Mouse (Mus musculus) kidney, embryonic 14.5 days (tissue): ENCODE data around the gene Ybx1. TPM values are rescaled to one million over a fixed set of nuclear protein-coding genes. Genes with fewer than 3 reads are reported as not detected.
A peak's percentile ranks its signal among the peaks of the same experiment; 100 is the strongest.

ENCODE experiments used
- ATAC-seq: fragments of 200-750 bp; cut with Nextera tagmentation; 2 replicates; pipeline ENCODE4 v1.8.0; 2017; ENCODE audit warnings: moderate number of reproducible peaks, mild to moderate bottlenecking, moderate TSS enrichment, moderate library complexity; ENCODE audit not compliant: low FRiP score, low TSS enrichment
- H3K27ac ChIP-seq: fragments of 300-500 bp; sonication (generic); 2 replicates; pipeline ENCODE4 v1.5.1; 2014; ENCODE audit warnings: low read depth, mild to moderate bottlenecking, low read length, moderate library complexity, mixed read lengths
- H3K27me3 ChIP-seq: fragments of 300-500 bp; sonication (generic); 2 replicates; pipeline ENCODE4 v1.6.1; 2014; ENCODE audit warnings: mild to moderate bottlenecking, low read length; ENCODE audit not compliant: control insufficient read depth, insufficient read depth
- H3K36me3 ChIP-seq: fragments of 300-500 bp; sonication (generic); 2 replicates; pipeline ENCODE4 v1.6.1; 2014; ENCODE audit warnings: low read length, mixed read lengths; ENCODE audit not compliant: control insufficient read depth, insufficient read depth
- H3K4me1 ChIP-seq: fragments of 300-500 bp; sonication (generic); 2 replicates; pipeline ENCODE4 v1.6.1; 2014; ENCODE audit warnings: low read length, mixed read lengths; ENCODE audit not compliant: control insufficient read depth, insufficient read depth
- H3K4me2 ChIP-seq: fragments of 300-500 bp; sonication (generic); replicated peaks from 2 replicates; pipeline ENCODE4 v1.6.1; 2014; ENCODE audit warnings: low read depth, mild to moderate bottlenecking, low read length
- H3K4me3 ChIP-seq: fragments of 300-500 bp; sonication (generic); 2 replicates; pipeline ENCODE4 v1.5.1; 2014; ENCODE audit warnings: mild to moderate bottlenecking, low read length
- H3K9ac ChIP-seq: fragments of 300-500 bp; sonication (generic); 2 replicates; pipeline ENCODE4 v1.6.1; 2014; ENCODE audit warnings: low read depth, mild to moderate bottlenecking, low read length, moderate library complexity
- H3K9me3 ChIP-seq: fragments of 300-500 bp; sonication (generic); 2 replicates; pipeline ENCODE4 v1.6.1; 2016; ENCODE audit warnings: low read length; ENCODE audit not compliant: control insufficient read depth
- WGBS: fragments of 180-500 bp; shearing (Covaris S2); extraction: QIAGEN DNeasy Blood & Tissue Kit; methylation state at CpG from one replicate; pipeline ENCODE4 v1.1.7; 2014; 5-methylcytosine and 5-hydroxymethylcytosine counted together
- polyA plus RNA-seq: library from polyadenylated mRNA; unstranded; fragments of >200 nt; fragmentation: Nextera tagmentation; extraction: Ambion mirVana; gene quantifications from 2 replicates; pipeline ENCODE4 v1.2.1, GENCODE M21; 2014

The Ybx1 gene
- polyA plus RNA-seq, 1 experiment from 2014 or later, result 969 TPM

- no peak overlapping the region for H3K27ac ChIP-seq
- no peak for ATAC-seq
- H3K4me1 ChIP-seq, result peaks cover 17% of the 10 kb centered on the region
- no peak overlapping the region for H3K4me3 ChIP-seq
- no peak overlapping the region for H3K9ac ChIP-seq
- no peaks in the 10 kb centered on the region for H3K36me3 ChIP-seq
- H3K4me2 ChIP-seq, result no peak overlapping the region
- H3K9me3 ChIP-seq, result no peaks in the 10 kb centered on the region
- H3K27me3 ChIP-seq, result no peaks in the 10 kb centered on the region
- 83% methylated on average over 15 of the region's 15 CpGs for WGBS
Observed at GRCm38 (mm10) chr4:119259344-119260254, 34.8 kb downstream of the Ybx1 start.

GRCm38 (mm10) chr4:119257083-119257482 lies 37.3 kb downstream of the Ybx1 start:
- Histone ChIP-seq H3K9ac (no peak overlapping the region), H3K4me3 (no peak overlapping the region), H3K36me3 (no peaks in the 10 kb centered on the region), H3K27ac (no peak overlapping the region), H3K4me1 (peaks cover 31% of the 10 kb centered on the region), H3K9me3 (no peaks in the 10 kb centered on the region), H3K4me2 (no peak overlapping the region), H3K27me3 (no peaks in the 10 kb centered on the region)
- WGBS, result 83% methylated on average over 6 of the region's 6 CpGs
- no peak for ATAC-seq

GRCm38 (mm10) chr4:119255351-119255750 lies 39.1 kb downstream of the Ybx1 start, which contains the start of gene Cldn19:
Gene Cldn19 (plus strand): TSS chr4:119255414.
- 77% methylated on average over 12 of the region's 12 CpGs for WGBS
- Histone ChIP-seq H3K9ac (no peak within 1 kb of the TSS), H3K27ac (peak within 1 kb of the TSS; percentile 79), H3K4me2 (no peak within 1 kb of the TSS), H3K4me1 (peaks cover 26% of the 10 kb centered on the region), H3K9me3 (no peaks in the 10 kb centered on the region), H3K36me3 (no peaks in the 10 kb centered on the region), H3K27me3 (no peaks in the 10 kb centered on the region), H3K4me3 (no peak within 1 kb of the TSS)
- no peak for ATAC-seq

GRCm38 (mm10) chr4:119254012-119254618 lies 40.3 kb downstream of the Ybx1 start:
- H3K4me3 ChIP-seq, result no peak overlapping the region
- H3K27ac ChIP-seq, result peak overlapping the region; percentile 80; the same call in 1 of the 2 replicates
- 41% methylated on average over 9 of the region's 9 CpGs for WGBS
- ATAC-seq, result peak; percentile 79
- no peaks in the 10 kb centered on the region for H3K36me3 ChIP-seq
- H3K27me3 ChIP-seq, result no peaks in the 10 kb centered on the region
- H3K4me1 ChIP-seq, result peaks cover 26% of the 10 kb centered on the region
- H3K9me3 ChIP-seq, result no peaks in the 10 kb centered on the region
- H3K9ac ChIP-seq, result no peak overlapping the region
- H3K4me2 ChIP-seq, result no peak overlapping the region

GRCm38 (mm10) chr4:119252025-119252808 lies 42.2 kb downstream of the Ybx1 start:
- no peak overlapping the region for H3K4me3 ChIP-seq
- H3K36me3 ChIP-seq, result peaks cover 10% of the 10 kb centered on the region
- no peak overlapping the region for H3K4me2 ChIP-seq
- H3K27ac ChIP-seq, result peak overlapping the region; percentile 80; the same call in 1 of the 2 replicates
- H3K4me1 ChIP-seq, result peaks cover 22% of the 10 kb centered on the region
- 47% methylated on average over 7 of the region's 7 CpGs for WGBS
- no peaks in the 10 kb centered on the region for H3K27me3 ChIP-seq
- no peak overlapping the region for H3K9ac ChIP-seq
- no peak for ATAC-seq
- no peaks in the 10 kb centered on the region for H3K9me3 ChIP-seq

GRCm38 (mm10) chr4:119248407-119248965 lies 45.9 kb downstream of the Ybx1 start:
- no peak overlapping the region for H3K27ac ChIP-seq

GRCm38 (mm10) chr4:119247462-119248235 lies 46.8 kb downstream of the Ybx1 start:
- peak; percentile 59 for ATAC-seq
- peaks cover 20% of the 10 kb centered on the region for H3K36me3 ChIP-seq
- peak overlapping the region; percentile 34; the same call in 1 of the 2 replicates for H3K9ac ChIP-seq
- H3K9me3 ChIP-seq, result no peaks in the 10 kb centered on the region
- 31% methylated on average over 13 of the region's 13 CpGs for WGBS
- 0 out of 2 replicates have a peak, but pooled peaks cover 3% of the 10 kb centered on the region for H3K4me1 ChIP-seq
- 0 out of 2 replicates have a peak overlapping the region, but pooled peaks have one; percentile 17 for H3K27ac ChIP-seq
- no peaks in the 10 kb centered on the region for H3K27me3 ChIP-seq
- no peak overlapping the region for H3K4me3 ChIP-seq
- no peak overlapping the region for H3K4me2 ChIP-seq

More at GRCm38 (mm10) chr4:119248407-119248965, 45.9 kb downstream of the Ybx1 start:
- Histone ChIP-seq H3K4me3 (no peak overlapping the region), H3K4me1 (0 out of 2 replicates have a peak, but pooled peaks cover 3% of the 10 kb centered on the region), H3K27me3 (no peaks in the 10 kb centered on the region), H3K4me2 (no peak overlapping the region), H3K9me3 (no peaks in the 10 kb centered on the region), H3K9ac (no peak overlapping the region), H3K36me3 (peaks cover 20% of the 10 kb centered on the region)
- WGBS, result 72% methylated on average over 11 of the region's 11 CpGs
- no peak for ATAC-seq

GRCm38 (mm10) chr4:119246688-119247225 lies 47.6 kb downstream of the Ybx1 start:
- Histone ChIP-seq H3K36me3 (peaks cover 29% of the 10 kb centered on the region), H3K9ac (no peak overlapping the region), H3K27ac (no peak overlapping the region), H3K9me3 (no peaks in the 10 kb centered on the region), H3K27me3 (no peaks in the 10 kb centered on the region), H3K4me2 (no peak overlapping the region), H3K4me3 (no peak overlapping the region), H3K4me1 (no peaks in the 10 kb centered on the region)
- 76% methylated on average over 14 of the region's 14 CpGs for WGBS
- no peak for ATAC-seq
